Mouse (Mus musculus) liver, adult 2 months (tissue): ENCODE results near the gene Cenpu.

Source experiments
- CTCF ChIP-seq: fragments of 200-500 bp; IDR thresholded peaks from 2 replicates; pipeline ENCODE4 v1.5.1; 2011; ENCODE audit warnings: low read depth, low read length, control low read depth
- POLR2A ChIP-seq: fragments of 200-500 bp; IDR thresholded peaks from 2 replicates; pipeline ENCODE4 v1.6.1; 2011; ENCODE audit warnings: low read length, control low read depth; ENCODE audit not compliant: insufficient read depth; ENCODE audit errors: extremely low read depth

DNA sequence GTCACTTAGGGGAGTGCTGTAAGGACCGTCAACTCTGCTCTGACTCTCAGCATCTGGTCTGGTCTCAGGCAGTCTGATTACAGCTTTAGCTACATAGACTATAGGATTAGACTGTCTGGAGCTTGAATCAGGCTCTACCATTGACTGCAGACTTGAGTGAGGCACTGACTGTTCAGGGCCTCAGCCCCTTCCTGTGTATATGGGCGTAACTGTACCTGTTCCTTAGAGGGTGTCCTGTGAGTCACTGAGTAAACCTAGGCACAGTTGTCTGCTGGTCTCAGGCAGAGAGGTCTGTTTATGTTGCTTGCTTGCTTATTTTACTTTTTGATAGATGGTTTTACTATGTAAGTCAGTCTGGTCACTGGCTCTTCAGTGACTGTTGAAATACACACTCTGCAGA lies 22.1 kb downstream of the Cenpu start:
- TF ChIP-seq CTCF (no peak), POLR2A (no peak)
